Mouse (Mus musculus) E14TG2a.4 (cell line): ENCODE results near the gene Ddx39b.

ENCODE experiments used
- CTCF ChIP-seq: conservative IDR thresholded peaks from 2 replicates; pipeline ENCODE4 v1.5.1; 2014; ENCODE audit warnings: low read length
- NANOG ChIP-seq: IDR thresholded peaks from 2 replicates; pipeline ENCODE4 v1.6.1; 2014; ENCODE audit warnings: borderline replicate concordance, low read length, mixed read lengths
- POU5F1 ChIP-seq: IDR thresholded peaks from 2 replicates; pipeline ENCODE4 v1.6.1; 2014; ENCODE audit warnings: low read length, borderline replicate concordance

DNA sequence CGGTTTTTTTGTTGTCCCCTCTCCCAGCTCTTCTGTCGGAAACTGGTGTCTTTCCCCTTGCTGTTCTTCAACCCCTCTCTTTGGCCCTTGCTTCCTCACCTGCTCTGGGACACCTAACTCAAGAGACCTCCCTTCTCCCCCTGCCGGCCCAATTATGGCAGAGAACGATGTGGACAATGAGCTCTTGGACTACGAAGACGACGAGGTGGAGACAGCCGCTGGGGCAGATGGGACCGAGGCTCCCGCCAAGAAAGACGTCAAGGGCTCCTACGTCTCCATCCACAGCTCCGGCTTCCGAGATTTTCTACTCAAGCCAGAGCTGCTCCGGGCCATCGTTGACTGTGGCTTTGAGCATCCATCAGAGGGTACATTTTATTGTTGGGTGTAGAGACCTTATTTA is 1.5 kb downstream of the Ddx39b start:
- TF ChIP-seq CTCF (no peak), NANOG (no peak), POU5F1 (no peak)
